Mouse (Mus musculus): ENCODE data around the gene Ptprn2. TPM values are rescaled to one million over a fixed set of nuclear protein-coding genes. Genes with fewer than 3 reads are reported as not detected.
"Not testable (repeated sequence)": the region's sequence is repeated elsewhere in the genome, so short reads cannot be mapped to it uniquely, and the experiment has no call there.

The Ptprn2 gene
- polyA plus RNA-seq, 1 experiment, result 0.22 TPM

- H3ac ChIP-seq (ENCODE audit: control insufficient read depth, insufficient read length), result no peak overlapping the region
- no peaks in the 10 kb centered on the region for H3K36me3 ChIP-seq (ENCODE audit: control insufficient read depth, insufficient read depth)
- no peak for TF ChIP-seq MAX (IDR thresholded peaks at IDR 0.05; ENCODE audit: low read depth)
- no peak for TF ChIP-seq USF1 (IDR thresholded peaks at IDR 0.05; ENCODE audit: low read depth)
- no peak for TF ChIP-seq MYOD1 (IDR thresholded peaks at IDR 0.05; ENCODE audit: control insufficient read depth in 1 of 3, insufficient read length in 2 of 3, low read depth in 2 of 3)
- TF ChIP-seq REST (IDR thresholded peaks at IDR 0.05; ENCODE audit: insufficient read depth, insufficient read length), result no peak
- TF ChIP-seq TCF12 (IDR thresholded peaks at IDR 0.05; ENCODE audit: insufficient read depth, poor library complexity, severe bottlenecking), result no peak
- TF ChIP-seq E2F4 (IDR thresholded peaks at IDR 0.05; ENCODE audit: insufficient read depth), result no peak
- TF ChIP-seq SRF (IDR thresholded peaks at IDR 0.05; ENCODE audit: control insufficient read depth, insufficient read length, low read depth), result no peak
- no peak for TF ChIP-seq CEBPB (IDR thresholded peaks at IDR 0.05; ENCODE audit: insufficient read depth, poor library complexity, severe bottlenecking)
- TF ChIP-seq POLR2AphosphoS2 (IDR thresholded peaks at IDR 0.05; ENCODE audit: insufficient read length, low read depth), result no peak
- no peak for TF ChIP-seq TCF3 (IDR thresholded peaks at IDR 0.05; ENCODE audit: insufficient read length, low read depth)
- no peak for TF ChIP-seq POLR2A (IDR thresholded peaks at IDR 0.05; ENCODE audit: insufficient read length, low read depth)
- no peak for TF ChIP-seq MYOG (IDR thresholded peaks at IDR 0.05; ENCODE audit: control insufficient read depth in 1 of 3, insufficient read depth in 1 of 3, insufficient read length in 2 of 3, low read depth in 2 of 3)
- no peaks in the 10 kb centered on the region for H3K79me2 ChIP-seq (ENCODE audit: control insufficient read depth, insufficient read depth)
- H3K27me3 ChIP-seq (ENCODE audit: control insufficient read depth, insufficient read depth, insufficient read length), result no peaks in the 10 kb centered on the region
- no peak overlapping the region for H3K4me2 ChIP-seq (ENCODE audit: low read depth)
- H3K4me3 ChIP-seq, result no peak overlapping the region
These were observed 89.2 kb downstream of the Ptprn2 start for GRCm38 (mm10) chr12:116574720-116575119.

DNA sequence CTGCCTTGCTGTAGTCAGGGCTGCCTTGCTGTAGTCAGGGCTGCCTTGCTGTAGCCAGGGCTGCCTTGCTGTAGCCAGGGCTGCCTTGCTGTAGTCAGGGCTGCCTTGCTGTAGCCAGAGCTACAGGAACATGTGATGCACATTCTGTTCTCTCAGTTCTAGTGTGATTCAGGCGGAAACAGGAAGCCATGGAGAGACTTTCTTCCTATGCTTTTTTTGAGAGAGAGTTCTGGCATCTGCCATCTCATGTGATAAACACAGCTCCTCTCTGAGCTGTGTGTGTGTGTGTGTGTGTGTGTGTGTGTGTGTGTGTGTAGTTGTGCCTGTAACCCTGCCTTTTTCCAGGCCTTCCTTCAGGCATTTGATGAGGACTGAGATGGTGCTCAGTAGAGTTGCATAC lies 92.4 kb downstream of the Ptprn2 start:
- H3K4me3 ChIP-seq; H3K4me2 ChIP-seq (ENCODE audit: low read depth); H3K79me2 ChIP-seq (ENCODE audit: control insufficient read depth, insufficient read depth); H3K27me3 ChIP-seq (ENCODE audit: control insufficient read depth, insufficient read depth, insufficient read length); H3K36me3 ChIP-seq (ENCODE audit: control insufficient read depth, insufficient read depth); H3ac ChIP-seq (ENCODE audit: control insufficient read depth, insufficient read length): not testable (repeated sequence)

DNA sequence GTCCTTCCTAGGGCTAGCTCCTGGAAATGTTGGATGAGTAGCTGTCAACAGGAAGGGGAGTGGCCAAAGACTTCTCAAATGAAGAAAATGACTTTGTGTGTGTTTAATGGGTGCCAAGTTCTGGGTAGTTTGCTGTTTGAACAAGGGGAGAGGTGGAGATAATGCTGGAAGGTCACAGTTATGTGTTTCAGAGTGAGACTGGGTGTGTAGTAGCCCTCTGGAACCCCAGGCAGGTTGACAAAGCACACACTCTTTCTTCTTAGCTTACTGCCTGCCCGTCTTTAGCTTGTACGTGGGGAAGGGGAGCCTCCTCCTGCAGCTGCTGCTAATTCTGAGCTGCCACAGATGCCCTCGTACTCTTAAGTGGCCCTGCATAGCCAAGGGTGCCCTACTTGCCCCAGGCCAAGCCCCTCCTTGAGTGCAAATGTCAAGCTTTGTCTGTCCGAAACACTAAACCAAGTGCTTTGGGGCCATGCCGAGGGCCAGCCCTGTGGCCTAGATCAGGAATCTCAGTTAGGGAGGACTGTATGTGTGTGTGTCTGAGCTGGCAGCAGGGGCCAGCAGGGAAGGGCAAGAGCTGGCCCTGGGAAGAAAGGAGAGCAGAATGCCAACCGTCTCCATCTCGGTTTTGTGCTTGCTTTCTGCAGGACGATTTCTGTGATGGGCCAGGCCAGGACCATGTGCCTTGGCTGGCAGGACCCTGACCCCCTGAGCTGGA lies 95.5 kb downstream of the Ptprn2 start:
- Histone ChIP-seq H3K36me3 (ENCODE audit: control insufficient read depth, insufficient read depth) (no peaks in the 10 kb centered on the region), H3K4me2 (ENCODE audit: low read depth) (no peak overlapping the region), H3K27me3 (ENCODE audit: control insufficient read depth, insufficient read depth, insufficient read length) (no peaks in the 10 kb centered on the region), H3K4me3 (no peak overlapping the region), H3ac (ENCODE audit: control insufficient read depth, insufficient read length) (no peak overlapping the region), H3K79me2 (ENCODE audit: control insufficient read depth, insufficient read depth) (no peaks in the 10 kb centered on the region)
- TF ChIP-seq TCF3 (IDR thresholded peaks at IDR 0.05; ENCODE audit: insufficient read length, low read depth) (no peak), POLR2A (IDR thresholded peaks at IDR 0.05; ENCODE audit: insufficient read length, low read depth) (no peak), MAX (IDR thresholded peaks at IDR 0.05; ENCODE audit: low read depth) (no peak), MYOD1 (IDR thresholded peaks at IDR 0.05; ENCODE audit: control insufficient read depth in 1 of 3, insufficient read length in 2 of 3, low read depth in 2 of 3) (no peak), E2F4 (IDR thresholded peaks at IDR 0.05; ENCODE audit: insufficient read depth) (no peak)

DNA sequence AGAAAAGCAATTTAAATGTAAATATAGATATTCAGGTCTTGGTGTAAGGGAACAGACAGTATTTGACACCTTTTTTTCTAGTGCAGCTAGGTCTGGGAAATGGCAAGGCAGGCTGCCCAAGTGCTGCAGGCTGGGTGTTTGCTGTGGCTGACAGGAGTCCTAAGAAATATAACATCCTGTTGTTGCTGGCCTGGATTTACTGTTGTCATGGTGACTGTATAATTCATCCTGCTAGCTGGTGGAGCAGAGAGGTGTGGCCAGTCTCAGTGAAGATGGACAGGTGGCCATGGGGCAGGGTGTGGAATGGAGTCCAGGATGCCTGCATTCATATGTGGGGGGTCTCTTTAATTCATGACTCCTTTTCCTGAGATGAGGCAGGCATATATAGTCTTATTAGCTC lies 96.3 kb downstream of the Ptprn2 start:
- Histone ChIP-seq H3ac (ENCODE audit: control insufficient read depth, insufficient read length) (no peak overlapping the region), H3K4me2 (ENCODE audit: low read depth) (no peak overlapping the region), H3K27me3 (ENCODE audit: control insufficient read depth, insufficient read depth, insufficient read length) (no peaks in the 10 kb centered on the region), H3K79me2 (ENCODE audit: control insufficient read depth, insufficient read depth) (no peaks in the 10 kb centered on the region), H3K4me3 (no peak overlapping the region), H3K36me3 (ENCODE audit: control insufficient read depth, insufficient read depth) (no peaks in the 10 kb centered on the region)
- TF ChIP-seq MYOD1 (IDR thresholded peaks at IDR 0.05; ENCODE audit: control insufficient read depth in 1 of 3, insufficient read length in 2 of 3, low read depth in 2 of 3), result no peak
- no peak for TF ChIP-seq MYOG (IDR thresholded peaks at IDR 0.05; ENCODE audit: control insufficient read depth in 1 of 3, insufficient read depth in 1 of 3, insufficient read length in 2 of 3, low read depth in 2 of 3)
- TF ChIP-seq MAX (IDR thresholded peaks at IDR 0.05; ENCODE audit: low read depth), result no peak
- TF ChIP-seq TCF12 (IDR thresholded peaks at IDR 0.05; ENCODE audit: insufficient read depth, poor library complexity, severe bottlenecking), result no peak

GRCm38 (mm10) chr12:116582829-116583228 lies 97.3 kb downstream of the Ptprn2 start:
- Histone ChIP-seq H3K27me3 (ENCODE audit: control insufficient read depth, insufficient read depth, insufficient read length) (no peaks in the 10 kb centered on the region), H3ac (ENCODE audit: control insufficient read depth, insufficient read length) (no peak overlapping the region), H3K4me3 (no peak overlapping the region), H3K36me3 (ENCODE audit: control insufficient read depth, insufficient read depth) (no peaks in the 10 kb centered on the region), H3K79me2 (ENCODE audit: control insufficient read depth, insufficient read depth) (no peaks in the 10 kb centered on the region), H3K4me2 (ENCODE audit: low read depth) (no peak overlapping the region)
- no peak for TF ChIP-seq SRF (IDR thresholded peaks at IDR 0.05; ENCODE audit: control insufficient read depth, insufficient read length, low read depth)
- no peak for TF ChIP-seq REST (IDR thresholded peaks at IDR 0.05; ENCODE audit: insufficient read depth, insufficient read length)
- no peak for TF ChIP-seq MYOG (IDR thresholded peaks at IDR 0.05; ENCODE audit: control insufficient read depth in 1 of 3, insufficient read depth in 1 of 3, insufficient read length in 2 of 3, low read depth in 2 of 3)
- TF ChIP-seq USF1 (IDR thresholded peaks at IDR 0.05; ENCODE audit: low read depth), result no peak
- no peak for TF ChIP-seq POLR2A (IDR thresholded peaks at IDR 0.05; ENCODE audit: insufficient read length, low read depth)
- TF ChIP-seq CEBPB (IDR thresholded peaks at IDR 0.05; ENCODE audit: insufficient read depth, poor library complexity, severe bottlenecking), result no peak
- TF ChIP-seq TCF12 (IDR thresholded peaks at IDR 0.05; ENCODE audit: insufficient read depth, poor library complexity, severe bottlenecking), result no peak
- TF ChIP-seq POLR2AphosphoS2 (IDR thresholded peaks at IDR 0.05; ENCODE audit: insufficient read length, low read depth), result no peak
